Mouse (Mus musculus): ENCODE data around the gene Per3. TPM values are rescaled to one million over a fixed set of nuclear protein-coding genes. Genes with fewer than 3 reads are reported as not detected.

Per3 gene
- polyA plus RNA-seq, 1 experiment from 2014 or later: 3.6 TPM

DNA sequence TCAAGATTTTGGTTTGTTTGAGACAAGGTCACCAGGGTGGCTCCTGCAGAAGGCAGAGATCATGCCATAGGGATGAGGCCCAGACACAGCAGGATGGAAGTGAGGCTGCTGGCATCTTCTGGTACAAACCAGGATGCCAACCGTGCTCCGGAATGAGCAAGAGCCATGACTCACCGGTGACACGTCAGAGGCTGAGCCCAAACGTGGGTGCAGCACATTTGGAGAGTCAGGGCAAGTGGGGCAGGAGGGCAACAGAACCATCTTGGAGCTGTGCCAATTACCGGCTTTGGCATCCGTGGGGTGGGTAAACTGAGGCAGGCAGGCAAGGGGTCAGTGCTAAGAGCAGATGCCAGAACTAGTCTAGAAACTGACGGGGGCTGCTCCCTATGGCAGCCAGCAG lies 71.2 kb downstream of the Per3 start:
- Histone ChIP-seq H3K4me3 (no peak overlapping the region), H3K4me1 (no peaks in the 10 kb centered on the region), H3K9ac (no peak overlapping the region), H3K9me3 (no peaks in the 10 kb centered on the region), H3K36me3 (no peaks in the 10 kb centered on the region), H3K27ac (no peak overlapping the region), H3K4me2 (replicated peaks) (no peak overlapping the region), H3K27me3 (replicated peaks) (no peaks in the 10 kb centered on the region; the same call in 1 of the 2 replicates)
- WGBS: 82% methylated on average over 8 of the region's 8 CpGs
- ATAC-seq (ENCODE audit: low FRiP score, low read depth): no peak

DNA sequence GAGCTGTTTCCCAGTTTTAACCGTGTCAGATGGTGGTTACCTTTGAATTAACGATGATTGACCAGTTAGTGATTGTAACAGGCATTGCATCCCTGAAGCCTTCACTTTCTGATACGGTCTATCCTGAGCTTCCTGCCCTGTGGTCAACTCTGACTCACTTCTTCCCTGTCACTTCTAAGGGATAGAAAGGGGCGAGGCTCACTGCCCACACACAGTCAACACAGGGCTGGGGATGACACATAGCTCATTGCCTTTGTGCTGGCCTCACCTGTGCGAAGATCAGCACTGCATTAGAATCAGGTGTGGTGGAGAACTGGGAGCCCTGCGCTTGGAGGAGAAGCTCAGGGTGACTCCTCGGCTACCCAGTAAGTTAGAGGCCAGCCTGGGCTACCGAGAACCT lies 75.5 kb downstream of the Per3 start:
- H3K27me3 ChIP-seq (replicated peaks): no peaks in the 10 kb centered on the region
- WGBS: 88% methylated on average over 8 of the region's 8 CpGs
- H3K36me3 ChIP-seq: no peaks in the 10 kb centered on the region
- no peak overlapping the region for H3K27ac ChIP-seq
- no peak for ATAC-seq (ENCODE audit: low FRiP score, low read depth)
- no peak overlapping the region for H3K9ac ChIP-seq
- no peaks in the 10 kb centered on the region for H3K9me3 ChIP-seq
- H3K4me3 ChIP-seq: no peak overlapping the region
- no peak overlapping the region for H3K4me2 ChIP-seq (replicated peaks)
- no peaks in the 10 kb centered on the region for H3K4me1 ChIP-seq

DNA sequence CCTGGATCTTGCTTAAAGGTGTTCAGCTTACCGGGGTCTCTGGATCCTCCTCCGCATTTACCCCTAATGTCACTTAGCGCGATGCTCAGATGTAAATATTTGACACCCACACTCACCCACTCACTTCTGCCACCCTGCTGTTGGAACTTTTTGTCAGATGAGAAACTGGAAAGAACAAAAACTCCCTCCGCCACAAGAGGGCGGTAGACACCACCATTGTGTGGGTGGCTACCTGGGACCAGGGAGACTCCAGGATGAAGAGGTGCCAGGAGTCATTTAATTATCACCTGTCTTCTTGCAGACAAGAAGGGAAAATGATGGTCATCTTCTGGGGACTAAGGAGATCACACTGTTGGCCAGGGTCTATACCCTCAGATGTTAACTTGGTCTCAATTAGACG lies 77.9 kb downstream of the Per3 start:
- Histone ChIP-seq H3K4me3 (no peak overlapping the region), H3K9ac (no peak overlapping the region), H3K4me2 (replicated peaks) (no peak overlapping the region), H3K36me3 (no peaks in the 10 kb centered on the region), H3K27me3 (replicated peaks) (no peaks in the 10 kb centered on the region), H3K27ac (no peak overlapping the region), H3K4me1 (no peaks in the 10 kb centered on the region), H3K9me3 (no peaks in the 10 kb centered on the region)
- ATAC-seq (ENCODE audit: low FRiP score, low read depth): no peak
- 26% methylated on average over 7 of the region's 7 CpGs for WGBS

DNA sequence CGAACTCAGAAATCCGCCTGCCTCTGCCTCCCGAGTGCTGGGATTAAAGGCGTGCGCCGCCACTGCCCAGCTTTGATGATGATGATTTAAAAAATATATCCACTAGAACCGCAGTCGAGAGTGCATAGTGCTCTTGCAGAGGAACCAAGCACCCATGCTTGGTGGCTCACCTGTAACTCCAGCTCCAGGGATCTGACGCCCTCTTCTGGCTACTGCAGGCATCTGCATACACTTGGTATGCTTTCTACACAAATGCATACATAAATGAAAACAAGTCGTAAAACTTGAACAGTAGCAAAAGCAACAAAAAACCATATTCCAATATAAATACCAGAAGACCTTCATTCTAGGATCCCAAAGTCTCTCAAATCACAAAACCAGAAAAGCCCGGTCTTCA lies 78.9 kb downstream of the Per3 start:
- 72% methylated on average over 11 of the region's 11 CpGs for WGBS
- Histone ChIP-seq H3K36me3 (no peaks in the 10 kb centered on the region), H3K27ac (no peak overlapping the region), H3K4me1 (no peaks in the 10 kb centered on the region), H3K9ac (no peak overlapping the region), H3K4me2 (replicated peaks) (no peak overlapping the region), H3K27me3 (replicated peaks) (no peaks in the 10 kb centered on the region), H3K4me3 (no peak overlapping the region), H3K9me3 (no peaks in the 10 kb centered on the region)
- no peak for ATAC-seq (ENCODE audit: low FRiP score, low read depth)

DNA sequence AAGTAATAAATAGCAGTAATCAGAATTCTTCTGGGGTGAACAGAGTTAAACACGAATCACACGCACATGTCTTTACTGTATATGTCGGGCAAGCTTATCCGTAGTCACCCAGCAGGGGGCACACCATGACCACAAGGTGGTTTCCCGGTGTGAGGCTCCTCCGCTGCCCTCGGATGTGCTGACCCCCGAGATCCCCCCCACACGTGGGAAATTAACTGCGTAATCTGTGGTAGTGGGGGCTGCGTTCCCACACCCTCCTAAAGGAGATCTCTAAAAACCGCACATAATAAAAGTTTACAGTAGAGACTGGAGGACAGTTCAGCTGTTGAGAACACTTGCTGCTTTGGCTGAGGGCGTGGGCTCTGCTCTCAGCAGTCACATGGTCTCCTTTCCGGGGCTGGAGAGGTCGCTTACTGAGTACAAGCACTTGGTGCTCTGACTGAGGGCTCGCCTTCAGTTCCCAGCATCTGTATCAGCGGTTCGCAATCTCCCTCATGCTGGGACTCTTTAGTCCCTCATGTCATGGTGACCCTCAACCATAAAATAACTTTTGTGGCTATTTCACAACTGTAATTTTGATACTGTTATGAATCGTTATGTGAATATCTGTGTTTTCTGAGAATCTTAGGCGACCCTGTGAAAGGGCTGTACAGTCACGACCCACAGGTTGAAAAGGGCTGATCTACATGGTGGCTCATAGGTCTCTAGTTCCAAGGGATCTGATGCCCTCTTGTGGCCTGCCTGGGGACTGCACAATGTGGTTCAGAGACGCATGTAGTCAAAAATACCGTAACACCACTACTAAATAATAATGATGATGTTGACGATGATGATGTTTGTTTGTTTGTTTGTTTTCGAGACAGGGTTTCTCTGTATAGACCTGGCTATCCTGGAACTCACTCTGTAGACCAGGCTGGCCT lies 79.6 kb downstream of the Per3 start:
- Histone ChIP-seq H3K27ac (no peak overlapping the region), H3K9me3 (no peaks in the 10 kb centered on the region), H3K4me2 (replicated peaks) (peak overlapping the region; percentile 31), H3K9ac (no peak overlapping the region), H3K4me3 (no peak overlapping the region), H3K36me3 (no peaks in the 10 kb centered on the region), H3K27me3 (replicated peaks) (no peaks in the 10 kb centered on the region), H3K4me1 (no peaks in the 10 kb centered on the region)
- 0 out of 2 replicates have a peak, but pooled peaks have one; percentile 21 for ATAC-seq (ENCODE audit: low FRiP score, low read depth)
- 13% methylated on average over 25 of the region's 25 CpGs for WGBS

DNA sequence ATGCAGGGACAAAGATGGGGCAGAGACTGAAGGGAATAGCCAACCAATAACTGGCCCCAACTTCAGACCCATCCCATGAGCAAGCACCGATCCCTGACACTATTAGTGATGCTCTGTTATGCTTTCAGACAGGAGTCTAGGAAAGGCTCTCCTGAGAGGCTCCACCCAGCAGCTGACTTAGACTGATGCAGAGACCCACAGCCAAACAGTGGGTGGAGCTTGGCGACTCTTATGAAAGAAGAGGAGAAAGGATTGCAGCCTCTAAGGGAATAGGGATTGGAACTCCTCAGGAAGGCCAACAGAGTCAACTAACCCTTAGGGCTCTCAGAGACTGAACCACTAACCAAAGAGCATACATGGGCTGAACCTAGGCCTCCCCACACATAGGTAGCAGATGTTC lies 80.8 kb downstream of the Per3 start:
- ATAC-seq (ENCODE audit: low FRiP score, low read depth): no peak
- Histone ChIP-seq H3K9ac (no peak overlapping the region), H3K9me3 (no peaks in the 10 kb centered on the region), H3K27me3 (replicated peaks) (no peaks in the 10 kb centered on the region), H3K4me3 (no peak overlapping the region), H3K27ac (no peak overlapping the region), H3K4me1 (no peaks in the 10 kb centered on the region), H3K36me3 (no peaks in the 10 kb centered on the region), H3K4me2 (replicated peaks) (no peak overlapping the region)
- 71% methylated on average over 2 of the region's 2 CpGs for WGBS

DNA sequence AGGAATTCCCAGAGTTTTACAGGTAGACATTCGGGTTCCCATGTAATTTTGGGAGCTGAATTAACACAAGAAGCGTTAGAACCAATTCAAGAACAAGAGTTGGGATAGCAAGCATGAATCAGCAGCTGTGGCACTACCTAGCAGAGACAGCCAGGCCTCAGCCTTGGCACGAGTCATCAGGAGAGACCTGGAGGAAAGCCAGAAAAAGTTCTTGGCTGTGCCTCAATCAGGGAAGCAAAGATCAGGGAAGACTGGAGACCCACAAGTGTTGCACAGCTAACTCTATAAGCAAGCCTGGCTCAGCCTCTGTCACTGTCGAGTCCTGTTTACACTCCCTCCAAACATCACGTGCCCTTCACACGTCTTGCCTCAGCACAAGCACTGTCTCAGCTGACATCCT lies 82.2 kb downstream of the Per3 start:
- Histone ChIP-seq H3K27me3 (replicated peaks) (no peaks in the 10 kb centered on the region), H3K4me1 (no peaks in the 10 kb centered on the region), H3K9me3 (no peaks in the 10 kb centered on the region), H3K36me3 (no peaks in the 10 kb centered on the region), H3K4me3 (no peak overlapping the region), H3K27ac (no peak overlapping the region), H3K4me2 (replicated peaks) (no peak overlapping the region), H3K9ac (no peak overlapping the region)
- WGBS: 74% methylated on average over 6 of the region's 6 CpGs
- no peak for ATAC-seq (ENCODE audit: low FRiP score, low read depth)

DNA sequence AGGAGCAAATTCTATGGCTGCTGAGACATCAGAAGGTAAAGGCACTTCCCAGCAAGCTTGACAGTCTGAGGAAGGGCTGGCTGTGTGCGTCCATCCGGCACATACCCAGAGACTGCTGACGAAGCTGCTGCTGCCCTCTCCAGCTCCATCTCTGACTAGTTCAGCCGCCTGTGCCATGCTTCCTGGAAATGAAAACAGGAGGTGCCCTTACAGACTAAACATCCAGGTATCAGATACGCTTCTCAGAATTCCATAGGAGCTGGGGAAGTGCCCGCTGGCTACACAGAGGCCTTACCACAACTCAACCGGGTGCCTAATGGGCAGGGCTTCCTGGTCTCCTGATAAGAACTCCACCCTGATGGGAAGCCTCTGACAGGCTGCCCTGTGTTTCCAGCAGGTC lies 85.9 kb downstream of the Per3 start:
- Histone ChIP-seq H3K4me1 (no peaks in the 10 kb centered on the region), H3K9me3 (no peaks in the 10 kb centered on the region), H3K27me3 (replicated peaks) (no peaks in the 10 kb centered on the region), H3K27ac (no peak overlapping the region), H3K4me3 (no peak overlapping the region), H3K4me2 (replicated peaks) (no peak overlapping the region), H3K9ac (no peak overlapping the region), H3K36me3 (no peaks in the 10 kb centered on the region)
- ATAC-seq (ENCODE audit: low FRiP score, low read depth): no peak
- 89% methylated on average over 7 of the region's 7 CpGs for whole genome bisulfite sequencing

DNA sequence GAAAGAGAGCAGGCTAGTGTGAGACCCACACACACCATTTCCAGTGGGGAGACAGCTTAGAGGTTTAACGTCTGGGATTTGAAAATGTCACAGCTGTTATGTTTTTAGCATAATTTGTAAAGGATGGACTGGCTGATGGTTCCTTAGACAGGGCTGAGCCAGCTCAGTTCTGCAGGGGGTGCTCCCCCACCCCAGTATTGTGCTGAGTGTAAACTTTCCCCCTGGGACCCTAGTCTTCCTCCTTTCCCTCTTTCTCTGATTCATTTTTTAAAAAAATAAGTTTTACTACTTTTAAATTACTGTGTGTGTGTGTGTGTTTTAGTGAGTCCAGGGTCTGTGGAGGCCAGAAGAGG lies 87.4 kb downstream of the Per3 start:
- H3K27ac ChIP-seq: no peak overlapping the region
- no peak overlapping the region for H3K4me2 ChIP-seq (replicated peaks)
- no peaks in the 10 kb centered on the region for H3K36me3 ChIP-seq
- H3K9me3 ChIP-seq: no peaks in the 10 kb centered on the region
- H3K27me3 ChIP-seq (replicated peaks): no peaks in the 10 kb centered on the region
- ATAC-seq (ENCODE audit: low FRiP score, low read depth): no peak
- 68% methylated on average over 1 of the region's 1 CpGs for WGBS
- H3K4me1 ChIP-seq: no peaks in the 10 kb centered on the region
- no peak overlapping the region for H3K9ac ChIP-seq
- no peak overlapping the region for H3K4me3 ChIP-seq

DNA sequence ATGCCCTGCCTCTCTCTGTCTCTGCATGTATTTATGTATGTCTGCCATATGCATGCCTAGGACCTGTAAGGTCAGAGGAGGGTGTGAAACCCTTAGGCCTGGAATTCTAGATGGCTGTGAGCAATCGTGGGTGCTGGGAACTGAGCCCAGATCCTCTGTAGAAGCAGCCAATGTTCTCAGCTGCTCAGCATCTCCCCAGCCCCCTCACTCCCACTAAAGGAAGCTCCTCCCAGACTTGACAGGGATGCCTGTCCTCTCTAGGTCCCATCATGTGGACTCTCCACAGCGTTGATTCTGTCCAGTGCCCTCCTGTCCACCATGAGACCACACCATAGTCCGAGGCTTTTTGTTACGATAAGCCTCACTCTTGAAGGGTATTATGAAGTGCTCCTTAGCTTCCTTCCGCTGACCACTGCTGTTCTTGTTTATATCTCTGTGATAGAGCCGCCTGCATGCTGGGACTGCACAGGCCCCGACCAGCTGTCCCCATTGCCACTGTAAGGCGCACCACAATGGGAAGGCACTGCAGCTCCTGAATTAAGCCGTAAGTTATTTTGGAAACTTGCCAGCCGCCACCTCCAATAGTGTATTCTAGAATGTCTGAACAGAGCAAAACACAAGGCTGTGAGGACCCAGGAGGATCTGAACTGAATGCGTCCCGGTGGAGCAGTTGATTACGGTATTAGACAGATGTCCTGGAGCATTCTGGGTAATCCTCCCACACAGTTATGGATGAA lies 87.9 kb downstream of the Per3 start:
- Histone ChIP-seq H3K9ac (no peak overlapping the region), H3K36me3 (no peaks in the 10 kb centered on the region), H3K27me3 (replicated peaks) (no peaks in the 10 kb centered on the region), H3K4me1 (no peaks in the 10 kb centered on the region), H3K4me2 (replicated peaks) (no peak overlapping the region), H3K9me3 (no peaks in the 10 kb centered on the region), H3K4me3 (no peak overlapping the region), H3K27ac (peak overlapping the region; percentile 26; the same call in 1 of the 2 replicates)
- peak; percentile 85 for ATAC-seq (ENCODE audit: low FRiP score, low read depth)
- WGBS: 54% methylated on average over 13 of the region's 13 CpGs

Data from neural tube, embryonic 12.5 days (tissue).